ENCODE assay signal across 19 mouse cellular contexts in genomic region chr6:134951364-134951763, GRCm38 (mm10). TPM values are rescaled to one million over a fixed set of nuclear protein-coding genes. Genes with fewer than 3 reads are reported as not detected.
DNase-seq lines count a peak whose midpoint lies in the region; ATAC-seq and TF ChIP-seq lines count a peak whose summit lies in the region.
"Had no signal": no experiment of that assay in that cellular context is flagged by ENCODE, and none has a peak within 500 bp of the region (broad histone marks: within the 10 kb centered on the region; RNA-seq: fewer than 3 reads in every experiment).

No protein-coding gene starts in this region.

- H3K4me2 ChIP-seq in liver, embryonic 12.5 days = no peak overlapping the region
- H3K4me2 ChIP-seq in liver, embryonic 16.5 days (ENCODE audit: low read depth, low read length) = no peak overlapping the region
- no peak overlapping the region for H3K4me2 ChIP-seq in forebrain, postnatal 0 days (ENCODE audit: low read depth)
- H3K4me2 ChIP-seq: forebrain, embryonic 13.5 days; hindbrain, embryonic 14.5 days had no signal

- H3K36me3 ChIP-seq in liver, embryonic 12.5 days = peaks cover 75% of the 10 kb centered on the region
- H3K36me3 ChIP-seq in liver, embryonic 16.5 days (ENCODE audit: control insufficient read depth, insufficient read depth) = peaks cover 35% of the 10 kb centered on the region
- H3K36me3 ChIP-seq in forebrain, postnatal 0 days (ENCODE audit: insufficient read depth) = no peaks in the 10 kb centered on the region

- no peak overlapping the region for H3K4me3 ChIP-seq in liver, embryonic 12.5 days
- no peak overlapping the region for H3K4me3 ChIP-seq in liver, embryonic 16.5 days (ENCODE audit: low read depth, low read length)
- no peak overlapping the region for H3K4me3 ChIP-seq in forebrain, postnatal 0 days (ENCODE audit: low read depth, low read length)
- H3K4me3 ChIP-seq: embryonic facial prominence, embryonic 10.5 days; forebrain, embryonic 13.5 days; hindbrain, embryonic 10.5 days had no signal

- no peaks in the 10 kb centered on the region for H3K27me3 ChIP-seq in liver, embryonic 12.5 days (replicated peaks)
- H3K27me3 ChIP-seq in liver, embryonic 16.5 days (ENCODE audit: control insufficient read depth, insufficient read depth, low read depth, low read length) = no peaks in the 10 kb centered on the region
- H3K27me3 ChIP-seq in forebrain, postnatal 0 days (ENCODE audit: insufficient read depth, low read length) = no peaks in the 10 kb centered on the region
- H3K27me3 ChIP-seq: forebrain, embryonic 13.5 days had no signal

- H3K9me3 ChIP-seq in liver, embryonic 12.5 days (replicated peaks) = no peaks in the 10 kb centered on the region
- no peaks in the 10 kb centered on the region for H3K9me3 ChIP-seq in liver, embryonic 16.5 days (replicated peaks; ENCODE audit: control insufficient read depth, low read length)
- no peaks in the 10 kb centered on the region for H3K9me3 ChIP-seq in forebrain, postnatal 0 days (ENCODE audit: low read length)
- H3K9me3 ChIP-seq: embryonic facial prominence, embryonic 10.5 days; forebrain, embryonic 13.5 days; hindbrain, embryonic 10.5 days had no signal

- peak; percentile 31 for DNase-seq in testis, postnatal 14 days (ENCODE audit: low spot score)
- no peak for DNase-seq in testis, postnatal 10 days (ENCODE audit: low spot score)
- DNase-seq in heart, postnatal 25 days (ENCODE audit: low spot score) = no peak
- no peak for DNase-seq in left cerebral cortex, postnatal 14 days (ENCODE audit: low spot score in 2 of 2)
- no peak for DNase-seq in frontal cortex, postnatal 36 days (ENCODE audit: low spot score in 2 of 2)
- no peak for DNase-seq in forebrain, postnatal 0 days
- DNase-seq: adrenal gland, adult 8-10 months; adrenal gland, postnatal 36 days; cerebellum, adult 11 months; cerebellum, adult 9-11 months; cerebellum, postnatal 36 days; gastrocnemius, postnatal 36 days; heart, postnatal 10 days had no signal

- peak overlapping the region; percentile 50; the same call in 1 of the 2 replicates for H3K27ac ChIP-seq in liver, embryonic 12.5 days
- H3K27ac ChIP-seq in liver, embryonic 16.5 days (ENCODE audit: low read length) = peak overlapping the region; percentile 32; the same call in 1 of the 2 replicates
- no peak overlapping the region for H3K27ac ChIP-seq in forebrain, postnatal 0 days (ENCODE audit: low read depth, low read length)
- H3K27ac ChIP-seq: embryonic facial prominence, embryonic 10.5 days; forebrain, embryonic 13.5 days; hindbrain, embryonic 10.5 days; hindbrain, embryonic 14.5 days had no signal

- WGBS in liver, embryonic 12.5 days (ENCODE audit: insufficient replicate concordance) = 19% methylated on average over 5 of the region's 5 CpGs
- WGBS in liver, embryonic 16.5 days (ENCODE audit: insufficient replicate concordance) = 26% methylated on average over 5 of the region's 5 CpGs
- 89% methylated on average over 5 of the region's 5 CpGs for WGBS in forebrain, postnatal 0 days

- no peak overlapping the region for H3K9ac ChIP-seq in liver, embryonic 12.5 days
- H3K9ac ChIP-seq in liver, embryonic 16.5 days (ENCODE audit: low read depth, low read length) = no peak overlapping the region
- no peak overlapping the region for H3K9ac ChIP-seq in forebrain, postnatal 0 days
- H3K9ac ChIP-seq: forebrain, embryonic 13.5 days; hindbrain, embryonic 14.5 days had no signal

- H3K4me1 ChIP-seq in liver, embryonic 12.5 days = peaks cover 42% of the 10 kb centered on the region
- peaks cover 17% of the 10 kb centered on the region for H3K4me1 ChIP-seq in liver, embryonic 16.5 days (ENCODE audit: control insufficient read depth, low read depth, low read length)
- no peaks in the 10 kb centered on the region for H3K4me1 ChIP-seq in forebrain, postnatal 0 days (ENCODE audit: insufficient read depth)

- intact Hi-C loops in heart, postnatal 25 days (cut with DNase I) = no loop called here
- intact Hi-C loops in left cerebral cortex, postnatal 14 days (cut with DNase I) = no loop called here

- peak; percentile 80 for ATAC-seq in liver, embryonic 12.5 days
- peak; percentile 66 for ATAC-seq in liver, embryonic 16.5 days (ENCODE audit: low read depth)
- ATAC-seq in forebrain, postnatal 0 days = no peak
- ATAC-seq: forebrain, embryonic 13.5 days had no signal

- TF ChIP-seq CTCF in forebrain, postnatal 0 days (IDR thresholded peaks at IDR 0.05; ENCODE audit: low read depth) = no peak

RNA-seq across cellular contexts. Expression of gene Apold1, which starts 30.2 kb away (rescaled TPM):
- 2.2 and 2.3 TPM in 2 replicates for polyA plus RNA-seq in liver, embryonic 12.5 days (2016; fragmentation: Nextera tagmentation; extraction: Ambion mirVana)
- 2.0 and 2.3 TPM in 2 replicates for polyA plus RNA-seq in liver, embryonic 16.5 days (2015; fragmentation: Nextera tagmentation; extraction: Ambion mirVana)
- total RNA-seq in heart, postnatal 25 days (2021) = 1 to 10 TPM; 7.0 to 8.2 TPM
- 1 to 10 TPM; 5.1 to 7.2 TPM for total RNA-seq in left cerebral cortex, postnatal 14 days (2021)
- 8.7 TPM in 2 replicates for total RNA-seq in forebrain, postnatal 0 days (2014; rRNA removed)
- polyA plus RNA-seq in forebrain, postnatal 0 days (2015; fragmentation: Nextera tagmentation; extraction: Ambion mirVana) = 5.9 and 6.2 TPM in 2 replicates

RNA-seq across cellular contexts. Expression of gene Cdkn1b, which starts 31.2 kb away (rescaled TPM):
- 9.5 and 9.9 TPM in 2 replicates for polyA plus RNA-seq in liver, embryonic 12.5 days (2016; fragmentation: Nextera tagmentation; extraction: Ambion mirVana)
- polyA plus RNA-seq in liver, embryonic 16.5 days (2015; fragmentation: Nextera tagmentation; extraction: Ambion mirVana) = 11.7 and 17.4 TPM in 2 replicates
- 10 to 100 TPM; 40.3 to 49.5 TPM for total RNA-seq in heart, postnatal 25 days (2021)
- 10 to 100 TPM; 45.1 to 49.4 TPM for total RNA-seq in left cerebral cortex, postnatal 14 days (2021)
- total RNA-seq in forebrain, postnatal 0 days (2014; rRNA removed) = 89.0 and 102 TPM in 2 replicates
- 36.0 and 44.0 TPM in 2 replicates for polyA plus RNA-seq in forebrain, postnatal 0 days (2015; fragmentation: Nextera tagmentation; extraction: Ambion mirVana)

RNA-seq across cellular contexts. Expression of gene Gpr19, which starts 53.0 kb away (rescaled TPM):
- polyA plus RNA-seq in liver, embryonic 12.5 days (2016; fragmentation: Nextera tagmentation; extraction: Ambion mirVana) = 7.1 and 8.4 TPM in 2 replicates
- polyA plus RNA-seq in liver, embryonic 16.5 days (2015; fragmentation: Nextera tagmentation; extraction: Ambion mirVana) = 5.7 and 6.4 TPM in 2 replicates
- 1 to 10 TPM; 3.3 to 5.1 TPM for total RNA-seq in heart, postnatal 25 days (2021)
- 10 to 100 TPM; 27.5 to 28.0 TPM for total RNA-seq in left cerebral cortex, postnatal 14 days (2021)
- total RNA-seq in forebrain, postnatal 0 days (2014; rRNA removed) = 33.2 and 34.5 TPM in 2 replicates
- 38.6 and 42.7 TPM in 2 replicates for polyA plus RNA-seq in forebrain, postnatal 0 days (2015; fragmentation: Nextera tagmentation; extraction: Ambion mirVana)
